Mouse (Mus musculus) right cerebral cortex, postnatal 4 days (tissue): ENCODE data around the gene Zfp651.

ENCODE experiments used
- DNase-seq: peaks from one replicate; pipeline ENCODE4 v3.0.0-alpha.2; 2022

Gene Zfp651

GRCm38 (mm10) chr9:121819073-121819770 lies 60.1 kb downstream of the Zfp651 start:
- no peak for DNase-seq

GRCm38 (mm10) chr9:121819771-121820471 lies 60.8 kb downstream of the Zfp651 start:
- DNase-seq, result no peak

GRCm38 (mm10) chr9:121820765-121821164 lies 61.6 kb downstream of the Zfp651 start:
- DNase-seq, result no peak
